Mouse (Mus musculus) stomach, postnatal 0 days (tissue): ENCODE data around the gene Tfdp1.

Experiments
- CTCF ChIP-seq: IDR thresholded peaks from 2 replicates; pipeline ENCODE4 v1.5.1; 2016; ENCODE audit warnings: antibody characterized with exemption, low read depth, mild to moderate bottlenecking, moderate library complexity
- EP300 ChIP-seq: optimal IDR thresholded peaks from 2 replicates; pipeline ENCODE3; 2016; ENCODE audit warnings: antibody characterized with exemption

GRCm38 (mm10) chr8:13427351-13427750 lies 88.8 kb downstream of the Tfdp1 start:
- TF ChIP-seq CTCF (no peak), EP300 (no peak)
